Mouse (Mus musculus) stomach, postnatal 0 days (tissue): Measurements from ENCODE around the gene Deaf1. TPM values are rescaled to one million over a fixed set of nuclear protein-coding genes. Genes with fewer than 3 reads are reported as not detected.
A peak's percentile ranks its signal among the peaks of the same experiment; 100 is the strongest.

Source experiments
- ATAC-seq: fragments of 200-750 bp; cut with Nextera tagmentation; 2 replicates; pipeline ENCODE4 v1.8.0; 2017; ENCODE audit not compliant: low FRiP score, low TSS enrichment
- DNase-seq: peaks from one replicate; pipeline ENCODE4 v3.0.0-alpha.2; 2016; ENCODE audit warnings: low spot score
- H3K27ac ChIP-seq: fragments of 300-500 bp; sonication (generic); replicated peaks from 2 replicates; pipeline ENCODE4 v1.5.1; 2014; ENCODE audit warnings: mild to moderate bottlenecking, control low read depth
- H3K27me3 ChIP-seq: fragments of 300-500 bp; sonication (generic); 2 replicates; pipeline ENCODE4 v1.6.1; 2014; ENCODE audit warnings: low read length; ENCODE audit not compliant: control insufficient read depth, insufficient read depth
- H3K36me3 ChIP-seq: fragments of 300-500 bp; sonication (generic); 2 replicates; pipeline ENCODE4 v1.6.1; 2014; ENCODE audit warnings: low read length, mixed read lengths; ENCODE audit not compliant: control insufficient read depth, insufficient read depth
- H3K4me1 ChIP-seq: fragments of 300-500 bp; sonication (generic); replicated peaks from 2 replicates; pipeline ENCODE4 v1.6.1; 2014; ENCODE audit warnings: antibody characterized with exemption; ENCODE audit not compliant: control insufficient read depth, insufficient read depth
- H3K4me2 ChIP-seq: fragments of 300-500 bp; sonication (generic); replicated peaks from 2 replicates; pipeline ENCODE4 v1.6.1; 2014; ENCODE audit warnings: low read depth, mild to moderate bottlenecking, control low read depth, moderate library complexity
- H3K4me3 ChIP-seq: fragments of 300-500 bp; sonication (generic); 2 replicates; pipeline ENCODE4 v1.5.1; 2014; ENCODE audit warnings: low read depth, low read length, control low read depth
- H3K9ac ChIP-seq: fragments of 300-500 bp; sonication (generic); 2 replicates; pipeline ENCODE4 v1.6.1; 2014; ENCODE audit warnings: mild to moderate bottlenecking, low read length, control low read depth, mixed read lengths
- H3K9me3 ChIP-seq: fragments of 300-500 bp; sonication (generic); 2 replicates; pipeline ENCODE4 v1.6.1; 2016; ENCODE audit warnings: low read length; ENCODE audit not compliant: control insufficient read depth
- CTCF ChIP-seq: IDR thresholded peaks from 2 replicates; pipeline ENCODE4 v1.5.1; 2016; ENCODE audit warnings: antibody characterized with exemption, low read depth, mild to moderate bottlenecking, moderate library complexity
- EP300 ChIP-seq: optimal IDR thresholded peaks from 2 replicates; pipeline ENCODE3; 2016; ENCODE audit warnings: antibody characterized with exemption
- WGBS: fragments of 180-500 bp; shearing (Covaris S2); extraction: QIAGEN DNeasy Blood & Tissue Kit; methylation state at CpG from one replicate; pipeline ENCODE4 v1.1.7; 2014; 5-methylcytosine and 5-hydroxymethylcytosine counted together
- polyA plus RNA-seq: library from polyadenylated mRNA; unstranded; fragments of >200 nt; fragmentation: Nextera tagmentation; extraction: Ambion mirVana; gene quantifications from 2 replicates; pipeline ENCODE4 v1.2.1, GENCODE M21; 2015

Deaf1 gene
- polyA plus RNA-seq, 1 experiment from 2014 or later, result 37.6 TPM

DNA sequence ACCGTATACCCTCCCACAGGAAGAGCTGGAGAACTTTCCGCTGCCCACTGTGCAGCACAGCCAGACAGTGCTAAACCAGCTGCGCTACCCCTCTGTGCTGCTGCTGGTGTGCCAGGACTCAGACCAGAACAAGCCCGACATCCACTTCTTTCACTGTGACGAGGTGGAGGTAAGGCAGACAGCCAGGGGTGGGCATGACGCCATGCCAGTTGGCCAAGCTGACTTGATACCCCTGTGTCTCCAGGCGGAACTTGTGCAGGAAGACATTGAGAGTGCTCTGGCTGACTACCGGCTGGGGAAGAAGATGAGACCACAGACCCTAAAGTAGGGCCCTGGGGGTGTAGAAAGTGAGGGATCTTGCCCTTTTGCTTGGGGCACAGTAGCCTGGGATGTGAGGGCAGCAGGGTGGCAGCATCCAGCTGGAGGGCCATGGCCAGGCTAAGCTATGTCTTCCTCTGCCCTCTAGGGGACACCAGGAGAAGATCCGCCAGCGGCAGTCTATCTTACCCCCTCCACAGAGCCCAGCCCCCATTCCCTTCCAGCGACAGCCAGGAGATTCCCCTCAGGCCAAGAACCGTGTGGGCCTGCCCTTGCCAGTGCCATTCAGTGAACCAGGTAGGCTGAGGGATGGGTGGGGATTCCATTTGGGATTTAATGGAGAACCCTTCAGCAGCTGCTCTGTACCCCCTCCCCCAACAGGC, 28.3 kb upstream of the Deaf1 start:
- no peak for DNase-seq
- Histone ChIP-seq H3K4me3 (no peak overlapping the region), H3K27ac (no peak overlapping the region), H3K4me1 (no peaks in the 10 kb centered on the region), H3K9ac (no peak overlapping the region), H3K36me3 (no peaks in the 10 kb centered on the region), H3K4me2 (no peak overlapping the region), H3K9me3 (no peaks in the 10 kb centered on the region), H3K27me3 (no peaks in the 10 kb centered on the region)
- TF ChIP-seq CTCF (peak; percentile 44), EP300 (no peak)
- WGBS, result 51% methylated on average over 12 of the region's 12 CpGs
- ATAC-seq, result no peak

DNA sequence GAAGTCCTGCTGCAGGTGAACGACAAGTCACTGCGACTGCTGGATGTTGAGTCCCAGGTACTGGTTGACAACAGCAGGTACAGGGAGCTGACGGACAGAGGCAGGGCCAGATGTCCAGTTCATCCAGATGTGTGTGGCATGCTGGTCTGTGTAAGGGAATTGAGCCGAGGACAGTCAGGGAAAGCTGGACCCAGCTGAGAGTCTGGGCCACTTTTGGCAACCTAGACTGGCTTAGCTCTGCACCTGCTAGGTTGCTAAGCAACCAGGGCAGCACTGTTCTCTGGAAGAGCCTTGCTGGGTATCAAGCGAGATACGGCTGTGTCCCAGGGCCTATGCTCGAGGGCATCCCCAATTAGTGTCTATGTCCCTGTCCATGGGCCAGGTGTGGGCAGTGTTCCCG, 27.6 kb upstream of the Deaf1 start:
- no peaks in the 10 kb centered on the region for H3K27me3 ChIP-seq
- no peak overlapping the region for H3K4me2 ChIP-seq
- H3K9me3 ChIP-seq, result no peaks in the 10 kb centered on the region
- no peaks in the 10 kb centered on the region for H3K4me1 ChIP-seq
- no peak for ATAC-seq
- H3K36me3 ChIP-seq, result no peaks in the 10 kb centered on the region
- TF ChIP-seq EP300 (no peak), CTCF (no peak)
- WGBS, result 83% methylated on average over 8 of the region's 8 CpGs
- no peak for DNase-seq
- no peak overlapping the region for H3K4me3 ChIP-seq
- H3K9ac ChIP-seq, result no peak overlapping the region
- H3K27ac ChIP-seq, result no peak overlapping the region

GRCm38 (mm10) chr7:141351061-141351460, 23.6 kb upstream of the Deaf1 start:
- peak; percentile 84 for ATAC-seq
- Histone ChIP-seq H3K27me3 (no peaks in the 10 kb centered on the region), H3K4me3 (no peak overlapping the region), H3K9me3 (no peaks in the 10 kb centered on the region), H3K9ac (no peak overlapping the region), H3K27ac (peak overlapping the region; percentile 37; the same call in 1 of the 2 replicates), H3K36me3 (no peaks in the 10 kb centered on the region), H3K4me1 (no peaks in the 10 kb centered on the region), H3K4me2 (no peak overlapping the region)
- peak; percentile 79 for DNase-seq
- WGBS, result 50% methylated on average over 6 of the region's 6 CpGs
- TF ChIP-seq EP300 (no peak), CTCF (no peak)

GRCm38 (mm10) chr7:141344787-141345186, 17.3 kb upstream of the Deaf1 start:
- Histone ChIP-seq H3K4me2 (no peak overlapping the region), H3K4me1 (no peaks in the 10 kb centered on the region), H3K9me3 (no peaks in the 10 kb centered on the region), H3K36me3 (no peaks in the 10 kb centered on the region), H3K27ac (no peak overlapping the region), H3K9ac (no peak overlapping the region), H3K4me3 (no peak overlapping the region), H3K27me3 (no peaks in the 10 kb centered on the region)
- TF ChIP-seq EP300, result no peak
- TF ChIP-seq CTCF, result no peak
- no peak for DNase-seq
- ATAC-seq, result no peak
- 85% methylated on average over 5 of the region's 5 CpGs for WGBS

- no peak overlapping the region for H3K4me2 ChIP-seq
- ATAC-seq, result peak; percentile 22
- H3K27ac ChIP-seq, result peak overlapping the region; percentile 30; the same call in 1 of the 2 replicates
- TF ChIP-seq CTCF (no peak), EP300 (no peak)
- no peaks in the 10 kb centered on the region for H3K27me3 ChIP-seq
- H3K9ac ChIP-seq, result no peak overlapping the region
- WGBS, result 60% methylated on average over 7 of the region's 7 CpGs
- DNase-seq, result peak; percentile 74
- no peak overlapping the region for H3K4me3 ChIP-seq
- H3K36me3 ChIP-seq, result no peaks in the 10 kb centered on the region
- no peaks in the 10 kb centered on the region for H3K9me3 ChIP-seq
- H3K4me1 ChIP-seq, result no peaks in the 10 kb centered on the region
These were observed 16.2 kb upstream of the Deaf1 start for GRCm38 (mm10) chr7:141343696-141344095.

DNA sequence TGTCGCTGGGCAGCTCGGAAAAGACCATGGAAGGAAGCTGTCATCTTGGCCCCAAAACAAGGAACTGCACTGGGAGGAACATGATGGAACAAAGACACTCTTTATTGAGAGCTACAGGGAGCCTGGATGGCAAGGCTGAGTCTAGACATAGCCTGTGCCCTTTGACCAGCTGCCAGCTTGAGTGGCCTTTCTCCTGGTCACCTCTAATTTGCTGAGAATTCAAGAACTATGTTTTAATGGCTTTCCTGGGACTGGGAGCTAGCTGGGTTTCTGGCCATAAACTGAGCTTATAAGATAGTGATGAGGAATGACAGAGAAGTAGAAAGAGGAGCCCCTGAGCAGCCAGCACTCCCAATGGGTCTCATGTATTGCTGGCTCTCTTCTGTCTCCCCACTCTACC, 15.7 kb upstream of the Deaf1 start:
- DNase-seq (no peak), ATAC-seq (no peak)
- TF ChIP-seq EP300 (no peak), CTCF (no peak)
- Histone ChIP-seq H3K36me3 (no peaks in the 10 kb centered on the region), H3K27ac (0 out of 2 replicates have a peak overlapping the region, but pooled peaks have one; percentile 30), H3K4me2 (no peak overlapping the region), H3K9ac (no peak overlapping the region), H3K4me1 (no peaks in the 10 kb centered on the region), H3K27me3 (no peaks in the 10 kb centered on the region), H3K4me3 (no peak overlapping the region), H3K9me3 (no peaks in the 10 kb centered on the region)
- WGBS, result 82% methylated on average over 2 of the region's 2 CpGs
